Mouse (Mus musculus): ENCODE measurements around the gene Sirt7. TPM values are rescaled to one million over a fixed set of nuclear protein-coding genes. Genes with fewer than 3 reads are reported as not detected.
A peak's percentile ranks its signal among the peaks of the same experiment; 100 is the strongest.

Sirt7 gene
- total RNA-seq (2014; rRNA removed), result 48.7 and 51.8 TPM in 2 replicates
- polyA plus RNA-seq (2015; fragmentation: Nextera tagmentation; extraction: Ambion mirVana), result 37.4 and 40.7 TPM in 2 replicates

GRCm38 (mm10) chr11:120625152-120625775 is at the start of gene Sirt7:
Sirt7 (minus strand) TSS chr11:120625240.
- H3K9me3 ChIP-seq (ENCODE audit: low read length), result no peaks in the 10 kb centered on the region
- peaks cover 50% of the 10 kb centered on the region for H3K36me3 ChIP-seq (ENCODE audit: insufficient read depth)
- ATAC-seq (peak; percentile 12; the same call in 1 of the 2 replicates), DNase-seq (no peak)
- H3K4me3 ChIP-seq (ENCODE audit: low read depth, low read length), result peak within 1 kb of the TSS; percentile 87
- H3K27ac ChIP-seq (ENCODE audit: low read depth, low read length), result peak within 1 kb of the TSS; percentile 83
- peak within 1 kb of the TSS; percentile 76 for H3K9ac ChIP-seq
- TF ChIP-seq CTCF (IDR thresholded peaks at IDR 0.05; ENCODE audit: low read depth), result no peak
- 20% methylated on average over 5 of the region's 5 CpGs for WGBS
- no peaks in the 10 kb centered on the region for H3K27me3 ChIP-seq (ENCODE audit: insufficient read depth, low read length)
- H3K4me1 ChIP-seq (ENCODE audit: insufficient read depth), result peaks cover 5% of the 10 kb centered on the region
- H3K4me2 ChIP-seq (ENCODE audit: low read depth), result peak within 1 kb of the TSS; percentile 94

- H3K9ac ChIP-seq, result peak overlapping the region; percentile 70
- no peak for TF ChIP-seq CTCF (IDR thresholded peaks at IDR 0.05; ENCODE audit: low read depth)
- peaks cover 10% of the 10 kb centered on the region for H3K4me1 ChIP-seq (ENCODE audit: insufficient read depth)
- peak overlapping the region; percentile 84; the same call in 1 of the 2 replicates for H3K27ac ChIP-seq (ENCODE audit: low read depth, low read length)
- peak overlapping the region; percentile 71 for H3K4me2 ChIP-seq (ENCODE audit: low read depth)
- H3K9me3 ChIP-seq (ENCODE audit: low read length), result no peaks in the 10 kb centered on the region
- ATAC-seq (no peak; the same call in 1 of the 2 replicates), DNase-seq (no peak)
- H3K36me3 ChIP-seq (ENCODE audit: insufficient read depth), result peaks cover 18% of the 10 kb centered on the region
- WGBS, result 39% methylated on average over 12 of the region's 12 CpGs
- H3K27me3 ChIP-seq (ENCODE audit: insufficient read depth, low read length), result no peaks in the 10 kb centered on the region
- peak overlapping the region; percentile 82 for H3K4me3 ChIP-seq (ENCODE audit: low read depth, low read length)
These were observed 48.6 kb upstream of the Sirt7 start for GRCm38 (mm10) chr11:120673594-120674122.

GRCm38 (mm10) chr11:120672687-120673593 is 47.9 kb upstream of the Sirt7 start, which contains the start of gene Aspscr1:
Aspscr1 (plus strand) TSS chr11:120672973.
- no peaks in the 10 kb centered on the region for H3K9me3 ChIP-seq (ENCODE audit: low read length)
- peak within 1 kb of the TSS; percentile 82 for H3K4me3 ChIP-seq (ENCODE audit: low read depth, low read length)
- ATAC-seq (peak; percentile 98), DNase-seq (peak; percentile 96)
- H3K4me2 ChIP-seq (ENCODE audit: low read depth), result peak within 1 kb of the TSS; percentile 71
- H3K27ac ChIP-seq (ENCODE audit: low read depth, low read length), result peak within 1 kb of the TSS; percentile 84
- WGBS, result 4% methylated on average over 81 of the region's 83 CpGs
- TF ChIP-seq CTCF (IDR thresholded peaks at IDR 0.05; ENCODE audit: low read depth), result no peak
- H3K4me1 ChIP-seq (ENCODE audit: insufficient read depth), result peaks cover 10% of the 10 kb centered on the region
- H3K36me3 ChIP-seq (ENCODE audit: insufficient read depth), result peaks cover 10% of the 10 kb centered on the region
- peak within 1 kb of the TSS; percentile 70 for H3K9ac ChIP-seq
- H3K27me3 ChIP-seq (ENCODE audit: insufficient read depth, low read length), result no peaks in the 10 kb centered on the region

DNA sequence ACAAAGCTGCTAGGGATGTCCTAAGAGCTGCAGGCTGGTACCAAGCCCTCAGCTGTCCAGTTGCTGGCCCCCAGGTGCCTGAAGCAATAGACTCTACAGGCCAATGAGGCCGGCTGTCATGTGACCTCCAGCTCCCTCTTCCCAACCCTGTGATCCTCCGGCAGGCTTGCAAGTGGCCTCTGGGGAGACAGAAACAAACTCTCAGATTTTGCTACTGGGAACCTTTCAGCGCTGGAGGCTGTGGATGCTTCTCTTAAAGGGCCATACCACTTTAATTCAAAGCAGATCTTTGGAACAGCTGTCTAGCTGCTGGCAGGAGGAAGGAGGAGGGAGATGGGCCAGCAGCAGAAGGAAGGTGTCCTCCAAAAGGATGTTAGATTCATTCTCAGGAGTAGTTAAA is 41.6 kb upstream of the Sirt7 start:
- Histone ChIP-seq H3K27ac (ENCODE audit: low read depth, low read length) (no peak overlapping the region), H3K4me3 (ENCODE audit: low read depth, low read length) (no peak overlapping the region), H3K27me3 (ENCODE audit: insufficient read depth, low read length) (peaks cover 15% of the 10 kb centered on the region), H3K4me2 (ENCODE audit: low read depth) (no peak overlapping the region), H3K36me3 (ENCODE audit: insufficient read depth) (no peaks in the 10 kb centered on the region), H3K9me3 (ENCODE audit: low read length) (no peaks in the 10 kb centered on the region), H3K9ac (no peak overlapping the region), H3K4me1 (ENCODE audit: insufficient read depth) (no peaks in the 10 kb centered on the region)
- ATAC-seq (no peak), DNase-seq (no peak)
- no peak for TF ChIP-seq CTCF (IDR thresholded peaks at IDR 0.05; ENCODE audit: low read depth)
- WGBS, result 8% methylated on average over 3 of the region's 3 CpGs

DNA sequence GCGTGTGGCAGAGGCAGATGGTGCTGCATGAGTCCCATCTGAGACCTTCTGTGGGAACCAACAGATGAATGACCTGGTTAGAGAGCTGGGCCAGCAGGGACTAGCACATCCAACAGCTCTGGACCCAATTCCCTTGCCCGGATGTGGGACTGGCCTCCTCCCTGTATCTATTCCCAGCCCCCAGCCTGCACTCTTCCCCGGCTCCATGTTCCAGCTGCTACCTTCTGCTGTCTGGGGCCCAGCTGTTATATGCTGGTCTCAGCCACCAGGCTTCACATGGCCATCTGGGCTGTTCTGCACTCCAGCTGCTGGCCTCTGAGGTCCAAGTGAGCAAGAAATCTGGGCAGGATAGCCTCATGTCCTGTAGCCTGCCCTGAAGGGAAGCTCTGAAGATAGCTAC is 40.4 kb upstream of the Sirt7 start:
- Histone ChIP-seq H3K36me3 (ENCODE audit: insufficient read depth) (no peaks in the 10 kb centered on the region), H3K27me3 (ENCODE audit: insufficient read depth, low read length) (peaks cover 27% of the 10 kb centered on the region), H3K4me1 (ENCODE audit: insufficient read depth) (no peaks in the 10 kb centered on the region), H3K9ac (no peak overlapping the region), H3K4me3 (ENCODE audit: low read depth, low read length) (no peak overlapping the region), H3K9me3 (ENCODE audit: low read length) (no peaks in the 10 kb centered on the region), H3K27ac (ENCODE audit: low read depth, low read length) (no peak overlapping the region), H3K4me2 (ENCODE audit: low read depth) (no peak overlapping the region)
- DNase-seq (no peak), ATAC-seq (no peak)
- 87% methylated on average over 3 of the region's 3 CpGs for WGBS
- TF ChIP-seq CTCF (IDR thresholded peaks at IDR 0.05; ENCODE audit: low read depth), result no peak

DNA sequence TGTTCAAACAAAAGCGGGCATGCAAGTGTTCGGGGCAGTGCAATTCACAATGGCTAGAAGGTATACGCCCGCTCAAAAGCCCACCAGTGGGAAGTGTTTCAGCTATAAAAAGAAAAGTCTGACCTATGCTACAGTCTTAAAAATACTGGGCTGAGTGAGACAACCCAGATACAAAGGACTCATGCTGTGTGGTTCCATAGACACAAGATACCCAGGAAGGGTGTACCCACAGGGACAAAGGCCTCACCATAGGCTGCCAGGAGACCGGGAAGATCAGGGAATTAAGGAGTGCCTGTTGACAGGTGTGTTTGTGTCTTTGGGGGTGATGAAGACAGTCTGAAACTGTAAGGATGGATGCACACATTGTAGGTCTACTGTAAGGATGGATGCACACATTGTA is 38.7 kb upstream of the Sirt7 start:
- Histone ChIP-seq H3K36me3 (ENCODE audit: insufficient read depth) (no peaks in the 10 kb centered on the region), H3K4me1 (ENCODE audit: insufficient read depth) (no peaks in the 10 kb centered on the region), H3K27ac (ENCODE audit: low read depth, low read length) (no peak overlapping the region), H3K9ac (no peak overlapping the region), H3K27me3 (ENCODE audit: insufficient read depth, low read length) (peaks cover 43% of the 10 kb centered on the region), H3K9me3 (ENCODE audit: low read length) (no peaks in the 10 kb centered on the region), H3K4me2 (ENCODE audit: low read depth) (no peak overlapping the region), H3K4me3 (ENCODE audit: low read depth, low read length) (no peak overlapping the region)
- TF ChIP-seq CTCF (IDR thresholded peaks at IDR 0.05; ENCODE audit: low read depth), result no peak
- ATAC-seq, result no peak
- WGBS, result 63% methylated on average over 5 of the region's 5 CpGs
- DNase-seq, result no peak
